Mouse (Mus musculus): ENCODE data around the gene Ezh1. TPM values are rescaled to one million over a fixed set of nuclear protein-coding genes. Genes with fewer than 3 reads are reported as not detected.

Gene Ezh1
- polyA plus RNA-seq, 1 experiment from 2014 or later, result 18.6 TPM

DNA sequence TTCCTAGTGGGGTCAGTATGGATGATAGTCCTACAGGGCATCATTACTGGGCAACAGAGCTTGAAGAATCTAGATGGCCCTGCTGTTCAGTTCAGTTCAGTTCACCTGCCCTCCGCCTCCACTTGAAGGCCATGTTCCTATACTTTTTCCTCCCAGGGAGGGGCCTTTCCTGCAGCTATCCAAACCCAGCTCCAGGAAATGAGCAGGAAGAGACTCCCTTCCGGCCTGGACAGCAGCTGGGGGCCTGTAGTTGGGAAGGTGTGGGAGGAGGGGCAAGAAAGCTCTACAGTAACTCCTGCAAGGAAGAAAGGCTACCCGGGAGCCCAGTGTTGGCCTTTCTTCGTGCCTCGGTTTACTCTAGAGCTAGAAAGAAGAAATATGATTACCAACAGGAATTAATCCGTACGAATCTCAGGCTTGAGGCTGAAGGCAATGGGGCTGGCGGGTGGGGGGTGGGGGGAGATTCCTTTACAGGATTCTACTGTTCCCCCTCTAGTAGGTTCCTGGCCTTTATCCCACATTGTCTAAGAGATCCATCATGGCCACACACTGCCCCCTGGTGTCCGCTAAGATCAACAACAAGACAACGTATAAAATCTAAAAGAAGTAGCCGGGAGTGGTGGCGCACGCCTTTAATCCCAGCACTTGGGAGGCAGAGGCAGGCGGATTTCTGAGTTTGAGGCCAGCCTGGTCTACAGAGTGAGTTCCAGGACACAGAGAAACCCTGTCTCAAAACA is 22.2 kb upstream of the Ezh1 start:
- no peak overlapping the region for H3K9ac ChIP-seq (ENCODE audit: low read depth, low read length)
- WGBS, result 18% methylated on average over 14 of the region's 14 CpGs
- DNase-seq (ENCODE audit: low spot score), result peak; percentile 95
- peak; percentile 79 for TF ChIP-seq CTCF (IDR thresholded peaks at IDR 0.05; ENCODE audit: low read depth)
- H3K4me1 ChIP-seq (replicated peaks; ENCODE audit: insufficient read depth, low read length), result peaks cover 16% of the 10 kb centered on the region; the same call in 1 of the 2 replicates
- 0 out of 2 replicates have a peak overlapping the region, but pooled peaks have one; percentile 58 for H3K4me3 ChIP-seq (replicated peaks; ENCODE audit: low read depth, low read length)
- H3K9me3 ChIP-seq (replicated peaks; ENCODE audit: low read length), result no peaks in the 10 kb centered on the region
- peak overlapping the region; percentile 74 for H3K4me2 ChIP-seq (ENCODE audit: low read length)
- H3K36me3 ChIP-seq (ENCODE audit: insufficient read depth, low read length), result no peaks in the 10 kb centered on the region
- ATAC-seq (replicated peaks; ENCODE audit: low FRiP score, low read depth), result 0 out of 2 replicates have a peak, but pooled peaks have one; percentile 3
- no peaks in the 10 kb centered on the region for H3K27me3 ChIP-seq (ENCODE audit: insufficient read depth, low read length)
- H3K27ac ChIP-seq, result peak overlapping the region; percentile 87

DNA sequence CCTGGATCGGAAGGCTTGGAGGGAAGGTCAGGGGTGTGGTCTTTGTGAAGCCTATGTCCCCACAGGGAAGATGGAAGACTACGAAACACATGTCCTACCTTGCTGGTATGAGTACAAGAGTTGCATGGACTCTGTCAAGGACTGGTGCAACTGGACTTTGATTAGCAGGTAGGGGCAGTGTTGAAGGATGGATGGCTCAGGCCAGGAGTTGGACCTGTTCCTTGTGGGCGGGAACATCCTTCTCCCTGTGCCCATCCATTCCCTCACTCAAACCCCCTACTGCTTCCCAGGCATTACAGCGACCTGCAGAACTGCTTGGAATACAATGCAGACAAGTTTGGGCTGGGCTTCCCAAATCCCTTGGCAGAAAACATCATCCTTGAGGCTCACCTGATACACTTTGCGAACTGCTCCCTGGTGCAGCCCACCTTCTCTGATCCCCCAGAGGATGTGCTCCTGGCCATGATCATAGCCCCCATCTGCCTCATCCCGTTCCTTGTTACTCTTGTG is 21.3 kb upstream of the Ezh1 start:
- ATAC-seq (replicated peaks; ENCODE audit: low FRiP score, low read depth), result no peak
- H3K9ac ChIP-seq (ENCODE audit: low read depth, low read length), result peak overlapping the region; percentile 71
- no peaks in the 10 kb centered on the region for H3K36me3 ChIP-seq (ENCODE audit: insufficient read depth, low read length)
- H3K27ac ChIP-seq, result peak overlapping the region; percentile 87
- peak overlapping the region; percentile 58 for H3K4me3 ChIP-seq (replicated peaks; ENCODE audit: low read depth, low read length)
- peaks cover 16% of the 10 kb centered on the region; the same call in 1 of the 2 replicates for H3K4me1 ChIP-seq (replicated peaks; ENCODE audit: insufficient read depth, low read length)
- TF ChIP-seq CTCF (IDR thresholded peaks at IDR 0.05; ENCODE audit: low read depth), result no peak
- no peak for DNase-seq (ENCODE audit: low spot score)
- H3K27me3 ChIP-seq (ENCODE audit: insufficient read depth, low read length), result no peaks in the 10 kb centered on the region
- H3K4me2 ChIP-seq (ENCODE audit: low read length), result peak overlapping the region; percentile 74
- H3K9me3 ChIP-seq (replicated peaks; ENCODE audit: low read length), result no peaks in the 10 kb centered on the region
- 77% methylated on average over 6 of the region's 6 CpGs for WGBS

DNA sequence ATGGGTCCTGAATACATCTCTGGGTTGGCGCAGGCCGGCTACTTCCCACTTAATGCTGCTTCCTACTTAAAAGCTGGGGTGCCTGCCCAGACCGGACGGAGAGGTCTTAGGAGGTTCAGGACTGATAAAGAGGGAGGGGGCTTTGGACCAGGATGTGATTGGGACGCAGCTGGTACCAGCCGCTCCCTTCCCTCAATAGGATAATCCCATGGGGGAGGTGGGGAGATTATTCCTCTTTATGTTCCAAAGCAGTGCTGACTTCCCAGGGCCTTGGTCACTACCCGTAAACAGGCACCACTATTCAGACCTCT is 20.4 kb upstream of the Ezh1 start:
- Histone ChIP-seq H3K4me2 (ENCODE audit: low read length) (peak overlapping the region; percentile 74), H3K4me3 (replicated peaks; ENCODE audit: low read depth, low read length) (peak overlapping the region; percentile 58), H3K36me3 (ENCODE audit: insufficient read depth, low read length) (no peaks in the 10 kb centered on the region), H3K9ac (ENCODE audit: low read depth, low read length) (peak overlapping the region; percentile 71), H3K4me1 (replicated peaks; ENCODE audit: insufficient read depth, low read length) (peaks cover 16% of the 10 kb centered on the region; the same call in 1 of the 2 replicates), H3K9me3 (replicated peaks; ENCODE audit: low read length) (no peaks in the 10 kb centered on the region), H3K27me3 (ENCODE audit: insufficient read depth, low read length) (no peaks in the 10 kb centered on the region), H3K27ac (peak overlapping the region; percentile 87)
- no peak for TF ChIP-seq CTCF (IDR thresholded peaks at IDR 0.05; ENCODE audit: low read depth)
- DNase-seq (ENCODE audit: low spot score) (no peak), ATAC-seq (replicated peaks; ENCODE audit: low FRiP score, low read depth) (no peak)
- WGBS, result 12% methylated on average over 7 of the region's 7 CpGs

DNA sequence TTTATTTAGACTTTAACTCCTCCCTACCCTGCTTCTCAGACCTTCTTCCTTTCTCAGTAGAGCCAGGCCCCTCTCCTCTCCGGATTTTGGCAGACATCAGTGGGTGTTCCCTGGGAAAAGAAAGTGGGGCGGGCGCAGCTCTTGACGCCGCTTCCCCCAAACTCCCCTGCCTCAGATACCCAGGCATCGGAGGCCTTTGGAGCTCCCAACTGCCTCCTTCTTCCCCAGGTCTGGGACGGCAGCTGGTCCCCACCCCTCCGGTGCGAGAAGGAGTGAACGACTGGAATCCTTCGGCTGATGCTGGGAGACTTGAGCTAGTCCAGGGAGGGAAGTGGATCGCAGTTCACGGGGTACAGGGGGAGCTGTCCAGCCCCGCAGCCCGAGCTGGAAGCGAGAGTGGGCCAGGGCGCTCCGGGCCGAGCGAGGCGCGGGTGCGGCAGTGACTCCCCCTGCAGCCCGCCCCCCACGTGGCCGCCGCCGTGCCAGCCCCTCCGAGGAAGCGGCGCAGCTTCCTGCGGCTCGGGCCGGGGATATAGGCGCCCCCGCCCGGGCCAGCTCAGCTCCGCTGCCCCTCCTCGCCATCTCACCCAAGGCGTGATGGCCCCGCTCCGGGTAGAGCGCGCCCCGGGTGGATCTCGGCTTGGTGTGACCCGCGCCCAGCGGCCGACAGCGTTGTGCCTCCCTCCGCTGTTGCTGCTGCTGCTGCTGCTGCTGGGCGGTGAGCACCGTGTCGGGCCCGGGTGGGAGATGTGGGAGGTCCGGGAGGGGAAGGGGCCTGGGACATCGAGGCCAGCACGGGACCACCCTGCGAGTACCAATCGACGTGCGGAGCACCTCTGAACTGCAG is 19.8 kb upstream of the Ezh1 start, which contains the start of gene Ramp2:
Gene Ramp2, plus strand, starts transcription at position 174 of the 847 bp plus-strand sequence.
- peak; percentile 73 for DNase-seq (ENCODE audit: low spot score)
- H3K4me1 ChIP-seq (replicated peaks; ENCODE audit: insufficient read depth, low read length), result peaks cover 16% of the 10 kb centered on the region; the same call in 1 of the 2 replicates

DNA sequence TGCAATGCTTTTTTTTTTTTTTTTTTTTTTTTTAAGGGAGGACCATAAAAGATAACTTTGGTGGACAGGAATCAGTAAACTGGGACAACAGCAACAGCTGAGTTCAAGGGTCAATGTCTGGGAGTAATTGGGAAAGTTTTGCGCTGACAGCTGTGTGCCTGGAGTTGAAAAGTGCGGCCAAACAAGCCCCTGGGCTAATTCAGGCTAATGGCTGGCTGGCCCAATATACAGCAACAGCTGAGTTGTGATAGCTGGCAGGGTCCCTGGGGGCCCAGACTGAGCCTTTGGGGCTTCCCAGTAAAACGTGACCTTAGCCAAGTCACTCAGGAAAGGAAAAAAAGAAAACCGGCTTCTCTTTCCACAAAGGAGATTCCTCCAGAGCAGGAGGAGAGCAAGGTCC is 18.8 kb upstream of the Ezh1 start:
- peaks cover 16% of the 10 kb centered on the region; the same call in 1 of the 2 replicates for H3K4me1 ChIP-seq (replicated peaks; ENCODE audit: insufficient read depth, low read length)
- WGBS, result 16% methylated on average over 4 of the region's 4 CpGs
- H3K27me3 ChIP-seq (ENCODE audit: insufficient read depth, low read length), result no peaks in the 10 kb centered on the region
- H3K9ac ChIP-seq (ENCODE audit: low read depth, low read length), result peak overlapping the region; percentile 71; the same call in 1 of the 2 replicates
- no peaks in the 10 kb centered on the region for H3K36me3 ChIP-seq (ENCODE audit: insufficient read depth, low read length)
- peak overlapping the region; percentile 58; the same call in 1 of the 2 replicates for H3K4me3 ChIP-seq (replicated peaks; ENCODE audit: low read depth, low read length)
- DNase-seq (ENCODE audit: low spot score) (no peak), ATAC-seq (replicated peaks; ENCODE audit: low FRiP score, low read depth) (no peak)
- no peak for TF ChIP-seq CTCF (IDR thresholded peaks at IDR 0.05; ENCODE audit: low read depth)
- H3K9me3 ChIP-seq (replicated peaks; ENCODE audit: low read length), result no peaks in the 10 kb centered on the region
- peak overlapping the region; percentile 74; the same call in 1 of the 2 replicates for H3K4me2 ChIP-seq (ENCODE audit: low read length)
- peak overlapping the region; percentile 87 for H3K27ac ChIP-seq

More for the DNA sequence above, 19.8 kb upstream of the Ezh1 start, which contains the start of gene Ramp2:
- ATAC-seq (replicated peaks; ENCODE audit: low FRiP score, low read depth), result peak; percentile 67
- Histone ChIP-seq H3K36me3 (ENCODE audit: insufficient read depth, low read length) (no peaks in the 10 kb centered on the region), H3K9me3 (replicated peaks; ENCODE audit: low read length) (no peaks in the 10 kb centered on the region), H3K4me3 (replicated peaks; ENCODE audit: low read depth, low read length) (peak within 1 kb of the TSS; percentile 58), H3K27me3 (ENCODE audit: insufficient read depth, low read length) (no peaks in the 10 kb centered on the region), H3K4me2 (ENCODE audit: low read length) (peak within 1 kb of the TSS; percentile 74), H3K9ac (ENCODE audit: low read depth, low read length) (peak within 1 kb of the TSS; percentile 71), H3K27ac (peak within 1 kb of the TSS; percentile 87)
- TF ChIP-seq CTCF (IDR thresholded peaks at IDR 0.05; ENCODE audit: low read depth), result peak; percentile 5; the same call in 1 of the 2 replicates
- 1% methylated on average over 61 of the region's 63 CpGs for WGBS

Measured in kidney, postnatal 0 days (tissue).